Mouse (Mus musculus) kidney, postnatal 0 days (tissue): ENCODE results near the gene Pnma5. TPM values are rescaled to one million over a fixed set of nuclear protein-coding genes. Genes with fewer than 3 reads are reported as not detected.
A peak's percentile ranks its signal among the peaks of the same experiment; 100 is the strongest.

Experiments used
- ATAC-seq: fragments of 200-750 bp; cut with Nextera tagmentation; replicated peaks from 2 replicates; pipeline ENCODE4 v1.8.0; 2017; ENCODE audit warnings: low read depth, moderate number of reproducible peaks, moderate TSS enrichment, moderate library complexity; ENCODE audit not compliant: low FRiP score
- DNase-seq: peaks from one replicate; pipeline ENCODE4 v3.0.0-alpha.2; 2016; ENCODE audit warnings: low spot score
- H3K27ac ChIP-seq: fragments of 300-500 bp; sonication (generic); 2 replicates; pipeline ENCODE4 v1.5.1; 2014; ENCODE audit warnings: mild to moderate bottlenecking
- H3K27me3 ChIP-seq: fragments of 300-500 bp; sonication (generic); 2 replicates; pipeline ENCODE4 v1.6.1; 2014; ENCODE audit warnings: low read length, mixed read lengths; ENCODE audit not compliant: insufficient read depth
- H3K36me3 ChIP-seq: fragments of 300-500 bp; sonication (generic); 2 replicates; pipeline ENCODE4 v1.6.1; 2014; ENCODE audit warnings: low read length, mixed read lengths; ENCODE audit not compliant: insufficient read depth
- H3K4me1 ChIP-seq: fragments of 300-500 bp; sonication (generic); replicated peaks from 2 replicates; pipeline ENCODE4 v1.6.1; 2014; ENCODE audit warnings: antibody characterized with exemption, low read length, mixed read lengths; ENCODE audit not compliant: insufficient read depth
- H3K4me2 ChIP-seq: fragments of 300-500 bp; sonication (generic); 2 replicates; pipeline ENCODE4 v1.6.1; 2014; ENCODE audit warnings: mild to moderate bottlenecking, low read length, moderate library complexity, mixed read lengths
- H3K4me3 ChIP-seq: fragments of 300-500 bp; sonication (generic); replicated peaks from 2 replicates; pipeline ENCODE4 v1.5.1; 2014; ENCODE audit warnings: low read depth, low read length
- H3K9ac ChIP-seq: fragments of 300-500 bp; sonication (generic); 2 replicates; pipeline ENCODE4 v1.6.1; 2014; ENCODE audit warnings: low read depth, low read length
- H3K9me3 ChIP-seq: fragments of 300-500 bp; sonication (generic); replicated peaks from 2 replicates; pipeline ENCODE4 v1.6.1; 2016; ENCODE audit warnings: low read length, inconsistent platforms, mixed read lengths
- CTCF ChIP-seq: IDR thresholded peaks from 2 replicates; pipeline ENCODE4 v1.5.1; 2016; ENCODE audit warnings: antibody characterized with exemption, low read depth, mild to moderate bottlenecking, moderate library complexity
- WGBS: fragments of 180-500 bp; shearing (Covaris S2); extraction: QIAGEN DNeasy Blood & Tissue Kit; methylation state at CpG from one replicate; pipeline ENCODE4 v1.1.7; 2014; 5-methylcytosine and 5-hydroxymethylcytosine counted together
- polyA plus RNA-seq: library from polyadenylated mRNA; unstranded; fragments of >200 nt; fragmentation: Nextera tagmentation; extraction: Ambion mirVana; gene quantifications from 2 replicates; pipeline ENCODE4 v1.2.1, GENCODE M21; 2015

The Pnma5 gene
- polyA plus RNA-seq, 1 experiment from 2014 or later = not detected

DNA sequence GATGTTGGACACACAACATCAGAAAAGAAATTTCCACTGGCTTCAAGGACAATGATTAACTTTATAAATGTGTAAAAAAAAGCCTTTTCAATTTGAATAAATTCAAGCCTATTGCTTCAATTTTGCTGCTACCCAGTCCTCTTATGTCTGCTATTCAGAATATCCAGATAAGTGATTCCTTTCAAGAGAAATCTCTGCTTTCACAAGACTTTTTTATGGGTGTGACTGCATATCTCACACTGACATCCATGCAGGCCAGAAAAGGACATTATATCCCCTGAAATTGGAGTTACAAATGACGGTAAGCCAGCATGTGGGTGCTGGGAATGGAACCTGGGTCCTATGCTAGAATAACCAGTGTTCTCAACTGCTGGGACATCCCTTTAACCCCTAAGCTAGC lies 24.6 kb upstream of the Pnma5 start:
- H3K4me1 ChIP-seq = no peaks in the 10 kb centered on the region
- H3K27me3 ChIP-seq = no peaks in the 10 kb centered on the region
- DNase-seq = no peak
- H3K9me3 ChIP-seq = no peaks in the 10 kb centered on the region
- no peak overlapping the region for H3K4me2 ChIP-seq
- no peak for ATAC-seq
- no peak overlapping the region for H3K9ac ChIP-seq
- TF ChIP-seq CTCF = no peak
- no peaks in the 10 kb centered on the region for H3K36me3 ChIP-seq
- H3K4me3 ChIP-seq = no peak overlapping the region
- H3K27ac ChIP-seq = no peak overlapping the region
- WGBS = 89% methylated on average over 1 of the region's 1 CpGs

DNA sequence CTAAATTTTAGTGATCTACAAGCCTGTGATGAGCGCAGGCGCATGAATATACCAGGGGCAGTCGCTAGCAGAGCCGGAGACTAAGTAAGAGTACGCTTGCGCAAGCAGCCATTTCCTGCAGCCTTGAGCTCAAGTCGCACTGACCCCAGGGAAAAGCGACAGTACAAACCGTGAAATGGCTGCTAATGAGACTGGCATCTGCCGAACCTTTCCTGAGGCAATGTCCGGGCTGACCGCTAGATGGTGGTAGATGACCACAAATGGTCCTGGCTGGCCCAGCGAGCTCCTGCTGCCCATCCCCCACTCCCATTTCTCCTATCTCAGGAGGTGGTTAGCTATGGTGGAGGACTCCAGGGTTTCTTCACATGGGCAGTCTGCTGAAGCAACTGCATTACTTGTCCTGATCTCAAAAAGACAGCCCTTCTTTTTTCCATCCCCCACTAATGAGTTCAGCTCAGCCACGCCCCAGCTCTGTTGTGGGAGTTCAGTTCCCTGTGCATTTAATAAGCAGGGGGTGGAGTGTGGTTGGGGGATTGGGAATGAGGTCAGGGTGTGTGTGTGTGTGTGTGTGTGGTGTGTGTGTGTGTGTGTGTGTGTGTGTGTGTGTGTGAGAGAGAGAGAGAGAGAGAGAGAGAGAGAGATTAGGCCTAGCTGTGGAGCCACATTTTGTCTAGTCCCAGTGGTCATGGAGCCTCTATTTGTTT lies 17.1 kb upstream of the Pnma5 start:
- Histone ChIP-seq H3K27ac (no peak overlapping the region), H3K4me1 (no peaks in the 10 kb centered on the region), H3K9ac (no peak overlapping the region), H3K36me3 (no peaks in the 10 kb centered on the region), H3K9me3 (no peaks in the 10 kb centered on the region), H3K4me2 (no peak overlapping the region), H3K4me3 (no peak overlapping the region), H3K27me3 (no peaks in the 10 kb centered on the region)
- DNase-seq (peak; percentile 90), ATAC-seq (peak; percentile 95)
- WGBS = 19% methylated on average over 14 of the region's 14 CpGs
- peak; percentile 93 for TF ChIP-seq CTCF

DNA sequence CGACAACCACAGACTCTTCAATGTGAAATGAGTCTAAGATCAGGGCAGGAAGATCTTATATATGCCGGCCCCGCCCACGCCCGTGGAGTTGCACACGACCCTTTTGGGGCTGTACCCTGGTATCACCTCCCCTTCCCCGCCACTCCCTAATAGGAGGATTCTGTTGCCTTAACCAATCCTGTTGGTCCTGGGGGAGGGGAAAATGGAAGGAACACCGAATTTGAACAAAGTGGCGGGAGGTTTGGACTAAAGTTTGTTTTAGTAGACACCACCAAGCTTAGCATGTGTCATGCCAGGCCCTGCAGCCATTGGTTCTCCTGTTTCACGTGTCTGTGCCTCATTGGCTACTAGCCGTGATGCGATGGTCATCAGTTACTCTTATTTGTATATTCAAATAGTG lies 2.8 kb upstream of the Pnma5 start:
- H3K4me3 ChIP-seq = no peak overlapping the region
- no peaks in the 10 kb centered on the region for H3K36me3 ChIP-seq
- H3K4me1 ChIP-seq = no peaks in the 10 kb centered on the region
- ATAC-seq = no peak
- no peak overlapping the region for H3K27ac ChIP-seq
- H3K9ac ChIP-seq = no peak overlapping the region
- H3K4me2 ChIP-seq = no peak overlapping the region
- no peaks in the 10 kb centered on the region for H3K9me3 ChIP-seq
- DNase-seq = no peak
- no peaks in the 10 kb centered on the region for H3K27me3 ChIP-seq
- 78% methylated on average over 12 of the region's 12 CpGs for WGBS
- no peak for TF ChIP-seq CTCF

DNA sequence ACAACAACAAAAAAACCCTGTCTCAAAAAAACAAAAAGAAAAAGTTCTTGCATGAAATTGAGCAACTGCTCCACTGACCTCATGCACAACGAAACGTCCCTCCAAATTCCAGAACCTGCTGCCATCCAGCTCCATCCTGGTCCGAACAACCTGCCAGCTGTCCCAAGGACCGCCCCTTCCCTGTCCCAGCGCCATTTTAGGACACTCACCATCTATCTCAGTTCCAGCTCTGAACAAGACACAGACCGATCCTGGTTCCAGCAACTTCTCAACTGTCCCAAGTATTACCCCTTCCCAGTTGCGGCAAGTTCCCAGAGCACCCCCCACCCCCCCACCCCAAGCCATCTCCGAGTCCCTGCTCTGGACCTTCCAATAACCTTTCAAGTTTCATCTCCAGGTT lies 1.9 kb upstream of the Pnma5 start:
- DNase-seq (no peak), ATAC-seq (no peak)
- Histone ChIP-seq H3K27me3 (no peaks in the 10 kb centered on the region), H3K36me3 (no peaks in the 10 kb centered on the region), H3K4me3 (no peak overlapping the region), H3K4me1 (no peaks in the 10 kb centered on the region), H3K4me2 (no peak overlapping the region), H3K27ac (no peak overlapping the region), H3K9ac (no peak overlapping the region), H3K9me3 (no peaks in the 10 kb centered on the region)
- WGBS = 80% methylated on average over 8 of the region's 8 CpGs
- TF ChIP-seq CTCF = no peak

DNA sequence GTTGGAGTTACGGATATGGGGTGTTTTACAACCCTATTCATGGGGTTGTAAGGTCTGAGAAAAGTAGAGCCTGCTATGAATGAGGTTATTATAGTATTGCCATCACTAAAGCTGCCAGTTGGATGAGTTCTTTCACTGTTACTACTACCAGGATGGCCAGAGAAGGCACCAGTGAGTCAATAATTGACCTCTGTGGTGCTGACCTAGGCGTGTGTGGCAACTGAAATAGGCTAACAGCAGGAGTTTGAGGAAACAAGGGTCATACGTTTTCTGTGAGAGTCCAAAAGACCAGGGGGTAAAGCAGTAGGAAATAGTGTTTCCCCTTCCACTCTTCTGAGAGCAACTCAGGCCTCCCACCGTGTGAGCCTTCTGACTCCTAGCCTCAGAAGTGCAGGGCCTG lies 24.1 kb downstream of the Pnma5 start:
- H3K27me3 ChIP-seq = no peaks in the 10 kb centered on the region
- no peak for DNase-seq

DNA sequence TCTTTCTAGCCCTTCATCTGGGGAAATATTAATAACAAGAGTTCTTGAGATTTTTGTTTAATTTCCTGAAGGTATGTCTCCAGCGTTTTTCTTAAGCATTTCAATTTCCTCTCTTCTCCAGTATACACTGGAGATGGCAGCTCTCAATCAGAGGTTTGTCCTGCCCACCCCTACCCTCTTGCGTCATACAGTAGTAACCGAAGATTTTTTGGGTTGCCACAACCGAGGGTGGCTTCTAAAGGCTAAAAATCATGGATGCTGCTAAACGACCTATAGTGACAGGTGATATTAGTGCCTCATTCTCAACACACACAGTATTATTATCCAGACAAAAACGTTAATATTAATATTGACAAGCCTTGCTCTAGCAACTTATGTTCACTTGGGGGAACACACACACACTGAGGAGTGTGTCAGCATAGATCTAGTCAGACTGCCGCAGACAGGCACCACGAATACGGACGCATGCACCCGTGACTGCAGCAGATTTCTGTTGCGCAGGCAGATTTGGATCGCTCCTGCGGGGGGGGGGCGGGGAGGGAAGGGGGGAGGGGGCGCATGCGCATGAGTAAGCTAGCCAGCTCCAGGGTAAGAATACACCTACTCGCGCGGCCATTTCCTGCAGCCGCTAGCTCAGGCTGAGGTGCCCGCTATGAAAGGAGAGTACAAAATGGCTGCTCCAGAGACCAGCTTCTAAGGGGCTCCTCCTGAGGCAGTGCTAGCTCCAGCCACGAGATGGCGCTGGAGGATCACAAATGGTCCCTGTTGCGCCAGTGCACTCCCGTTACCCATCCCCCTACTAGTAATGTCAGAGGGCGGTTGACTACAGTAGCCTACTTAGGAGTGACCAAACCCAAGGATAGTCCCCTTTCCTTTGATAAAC lies 29.1 kb downstream of the Pnma5 start:
- Histone ChIP-seq H3K9ac (no peak overlapping the region), H3K4me2 (peak overlapping the region; percentile 53), H3K4me1 (no peaks in the 10 kb centered on the region), H3K27me3 (no peaks in the 10 kb centered on the region), H3K27ac (no peak overlapping the region), H3K36me3 (no peaks in the 10 kb centered on the region), H3K4me3 (peak overlapping the region; percentile 26), H3K9me3 (no peaks in the 10 kb centered on the region)
- 19% methylated on average over 26 of the region's 27 CpGs for WGBS
- DNase-seq (peak; percentile 96), ATAC-seq (peak; percentile 99)
- TF ChIP-seq CTCF = peak; percentile 91

More for the DNA sequence above, 24.1 kb downstream of the Pnma5 start:
- WGBS = 62% methylated on average over 4 of the region's 4 CpGs
- TF ChIP-seq CTCF = no peak
- no peak for ATAC-seq
- no peak overlapping the region for H3K4me2 ChIP-seq
- H3K4me1 ChIP-seq = no peaks in the 10 kb centered on the region
- no peak overlapping the region for H3K27ac ChIP-seq
- H3K4me3 ChIP-seq = no peak overlapping the region
- H3K9ac ChIP-seq = no peak overlapping the region
- no peaks in the 10 kb centered on the region for H3K9me3 ChIP-seq
- H3K36me3 ChIP-seq = no peaks in the 10 kb centered on the region
